Mouse (Mus musculus) T-helper 2 cell (primary cell): ENCODE measurements around the gene Sh3gl1.
"Not testable (repeated sequence)": the region's sequence is repeated elsewhere in the genome, so short reads cannot be mapped to it uniquely, and the experiment has no call there.

Experiments used
- in situ Hi-C: fragments of 300-600 bp; cut with MboI, MseI; formaldehyde crosslinking; loops from one replicate; pipeline ENCODE4 v1.15.1; 2025; ENCODE audit warnings: high pct_unique_total_duplicates

Gene Sh3gl1

DNA sequence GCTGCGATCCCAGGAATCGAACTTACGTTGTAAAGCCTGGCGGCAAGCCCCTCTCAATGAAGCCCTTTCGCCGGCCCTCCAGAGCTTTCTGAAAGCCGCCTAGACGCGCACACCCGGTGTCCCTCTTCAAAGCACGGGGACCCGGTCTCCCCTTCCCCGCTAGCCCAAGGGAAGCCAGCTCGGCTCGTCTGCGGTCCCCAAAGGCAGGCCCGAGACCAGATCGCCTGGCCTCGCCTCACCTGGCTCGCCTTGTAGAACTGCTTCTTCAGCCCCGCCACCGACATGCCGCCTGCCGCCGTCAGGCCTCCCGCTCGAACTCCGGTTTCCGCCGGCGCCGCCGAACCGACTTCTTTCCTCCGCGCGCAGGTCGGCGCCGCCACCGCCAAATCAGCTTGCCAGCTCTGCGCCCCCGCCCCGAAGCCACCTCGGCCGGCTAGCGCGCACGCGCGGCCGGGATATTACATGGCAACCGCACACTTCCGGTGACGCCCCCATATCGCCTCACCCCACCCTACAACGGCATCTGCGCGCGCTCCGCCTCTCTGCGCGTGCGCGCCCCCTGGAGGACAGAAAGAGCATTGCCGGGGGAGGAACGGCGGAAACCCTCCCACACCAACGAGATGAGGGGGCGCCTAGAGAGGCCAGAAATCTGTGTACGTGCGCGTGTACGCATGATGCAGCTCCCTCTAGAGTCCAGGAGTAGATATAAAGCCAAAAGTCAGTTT, at the start of gene Sh3gl1:
Gene Sh3gl1 (minus strand): TSS at position 460 of the 725 bp plus-strand sequence.
- in situ Hi-C loops, result loop anchor here (5.0 kb wide), 1 partner anchor 41 kb away; the partner anchor contains the start of genes Hdgfl2 and Ubxn6

DNA sequence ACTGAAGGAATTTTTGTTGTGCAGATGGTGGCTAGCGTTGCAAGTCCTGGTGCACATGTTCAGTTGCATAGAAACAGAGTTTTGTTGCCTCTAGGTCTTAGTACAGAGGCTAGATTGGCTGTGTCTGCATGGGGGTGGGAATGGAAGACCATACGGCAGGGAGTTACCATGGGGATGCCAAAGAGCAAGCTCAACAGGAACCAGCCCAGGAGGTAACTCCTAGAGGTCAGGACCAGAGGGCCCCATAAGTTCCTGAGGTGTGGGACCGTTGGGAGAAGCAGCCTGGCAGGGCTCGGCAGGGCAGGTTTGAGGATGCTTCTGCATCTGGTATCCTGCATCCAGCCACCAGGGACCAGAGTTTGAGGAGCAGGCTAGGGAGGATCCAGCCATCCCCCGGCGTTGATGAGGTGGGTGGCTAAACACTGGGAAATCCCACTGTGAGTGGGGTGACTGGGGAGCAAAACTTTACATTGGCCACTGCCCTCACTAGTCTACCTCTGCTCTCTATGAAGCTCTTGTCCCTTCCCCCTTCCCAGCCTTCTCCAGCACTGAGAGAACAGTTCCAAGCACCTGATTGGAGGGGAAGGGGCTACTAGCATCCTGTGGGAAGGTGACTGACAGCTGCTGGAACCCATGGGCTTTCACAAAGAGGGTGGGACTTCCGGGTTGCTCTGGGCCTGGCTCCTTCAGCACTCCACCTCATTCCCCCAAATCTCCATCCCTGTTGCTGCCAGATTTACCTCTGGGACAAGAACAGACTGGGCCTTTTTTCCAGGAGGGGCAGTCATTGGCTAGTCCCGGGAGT, 44.5 kb upstream of the Sh3gl1 start:
- in situ Hi-C loops, result no loop called here

DNA sequence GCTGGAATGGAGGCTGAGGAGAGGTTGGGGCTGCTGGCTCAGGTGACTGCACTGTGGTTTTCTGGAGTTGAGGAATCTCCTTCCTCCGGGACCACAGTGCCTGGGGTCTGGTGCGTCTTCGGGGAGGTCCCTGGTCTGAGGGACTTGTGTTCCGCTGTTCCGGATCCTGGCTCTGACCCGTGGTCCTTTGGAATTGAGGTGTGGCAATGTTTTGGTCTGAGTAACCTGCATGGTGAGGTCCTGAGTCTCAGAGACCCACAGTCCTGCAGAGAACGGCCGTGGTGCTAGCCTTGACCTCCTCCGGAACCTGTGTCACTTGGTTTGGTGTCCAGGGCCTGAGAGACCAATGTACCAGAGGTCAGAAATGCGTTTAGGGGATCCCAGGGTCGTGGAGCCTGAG, 43.5 kb upstream of the Sh3gl1 start:
- in situ Hi-C loops, result loop anchor here (5.0 kb wide), 1 partner anchor 43 kb away; the partner anchor contains the start of gene Sh3gl1

DNA sequence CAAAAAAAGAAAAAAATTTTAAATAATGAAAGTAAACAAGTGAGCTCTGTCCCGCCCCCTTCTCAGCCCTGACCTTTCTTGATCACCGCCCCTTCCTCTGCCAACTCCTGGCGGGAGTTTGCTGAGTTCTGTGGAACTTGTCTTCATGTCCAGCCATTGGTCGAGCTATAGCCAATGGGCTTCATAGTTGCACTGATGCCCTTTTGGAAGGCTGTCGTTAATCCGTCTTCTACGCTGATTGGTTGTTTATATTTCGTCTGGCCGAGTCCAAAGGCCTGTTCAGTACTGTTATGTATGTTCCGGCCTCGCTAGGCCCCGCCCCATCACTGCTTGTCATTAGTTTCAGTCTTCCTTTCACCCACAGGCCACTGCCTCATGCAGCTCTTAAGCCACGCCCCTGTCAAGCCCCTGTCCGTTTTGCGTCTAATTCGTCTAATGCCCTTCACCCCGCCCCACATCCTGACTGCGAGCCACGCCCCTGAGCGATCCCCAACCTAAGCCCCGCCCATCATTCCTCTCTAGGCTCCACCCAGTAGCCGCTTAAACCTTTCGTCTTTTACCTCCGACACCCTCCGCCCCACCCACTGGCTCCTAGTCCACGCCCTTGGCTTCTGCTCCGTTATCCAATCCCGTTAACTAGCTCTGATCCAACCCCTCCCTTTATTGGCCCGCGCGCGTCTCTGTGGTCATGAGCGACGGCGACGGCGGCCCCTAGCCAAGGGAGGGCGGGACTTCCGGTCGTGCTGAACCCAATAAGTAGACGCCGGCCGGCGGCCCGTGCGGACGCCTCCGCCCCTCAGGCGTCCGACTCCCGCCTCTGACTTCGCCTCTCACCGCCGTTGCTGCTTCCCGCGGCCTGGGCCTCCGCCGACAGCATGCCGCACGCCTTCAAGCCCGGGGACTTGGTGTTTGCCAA, 42.7 kb upstream of the Sh3gl1 start, which contains the start of gene Hdgfl2:
Gene Hdgfl2 (plus strand): TSS at position 755 of the 916 bp plus-strand sequence.
- in situ Hi-C loops, result loop anchor here (5.0 kb wide), 1 partner anchor 42 kb away; the partner anchor contains the start of gene Sh3gl1

DNA sequence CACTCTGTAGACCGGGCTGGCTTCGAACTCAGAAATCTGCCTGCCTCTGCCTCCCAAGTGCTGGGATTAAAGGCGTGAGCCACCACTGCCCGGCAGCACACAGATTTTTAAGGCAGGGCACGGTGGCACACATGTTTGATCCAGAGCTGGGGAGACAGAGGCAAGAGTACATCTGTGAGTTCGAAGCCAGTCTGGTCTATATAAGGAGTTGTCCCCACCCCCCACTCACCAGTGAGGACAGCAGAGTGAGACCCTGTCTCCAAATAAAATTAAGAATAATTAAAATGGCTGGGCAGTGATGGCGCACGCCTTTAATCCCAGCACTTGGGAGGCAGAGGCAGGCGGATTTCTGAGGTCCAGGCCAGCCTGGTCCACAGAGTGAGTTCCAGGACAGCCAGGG, 41.9 kb upstream of the Sh3gl1 start:
- in situ Hi-C loops, result loop anchor here (5.0 kb wide), 1 partner anchor 41 kb away; the partner anchor contains the start of gene Sh3gl1

DNA sequence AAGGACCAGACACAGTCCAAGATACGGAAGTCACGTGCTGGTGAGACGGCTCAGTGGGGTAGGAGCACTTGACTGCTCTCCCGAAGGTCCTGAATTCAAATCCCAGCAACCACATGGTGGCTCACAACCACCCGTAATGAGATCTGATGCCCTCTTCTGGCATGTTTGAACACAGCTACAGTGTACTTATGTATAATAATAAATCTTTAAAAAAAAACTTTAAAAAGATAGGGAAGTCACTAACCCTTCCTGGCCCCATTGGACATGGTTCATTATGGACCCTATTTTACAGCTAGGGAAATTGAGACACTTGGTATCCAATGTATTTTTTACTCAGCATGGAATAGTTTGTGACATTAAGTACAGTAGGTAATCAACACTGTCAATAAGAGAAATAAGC, 41.1 kb upstream of the Sh3gl1 start:
- in situ Hi-C loops, result loop anchor here (5.0 kb wide), 1 partner anchor 40 kb away; the partner anchor contains the start of gene Sh3gl1

DNA sequence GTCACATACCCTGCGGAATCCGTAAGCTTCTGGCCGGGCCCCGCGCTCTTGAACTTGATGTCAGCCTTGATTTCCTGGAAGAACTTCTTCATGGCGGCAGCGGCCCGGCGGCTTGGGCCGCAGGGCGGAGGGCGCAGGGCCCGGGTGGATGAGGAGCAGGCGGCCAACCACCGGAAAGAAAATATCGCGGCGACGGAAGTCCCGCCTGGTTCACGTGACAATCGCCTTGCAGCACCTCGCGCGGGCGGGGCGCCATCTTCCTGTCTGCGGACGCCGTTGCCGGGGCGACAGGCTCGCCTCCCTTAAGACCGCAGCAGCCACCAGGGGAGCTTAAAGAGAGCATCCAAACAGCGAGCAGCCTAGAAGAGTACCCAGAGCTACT, 38.4 kb upstream of the Sh3gl1 start, which contains the start of gene Ubxn6:
Gene Ubxn6 (minus strand): TSS at position 202 of the 382 bp plus-strand sequence.
- in situ Hi-C loops, result loop anchor here (5.0 kb wide), 1 partner anchor 38 kb away; the partner anchor contains the start of gene Sh3gl1

DNA sequence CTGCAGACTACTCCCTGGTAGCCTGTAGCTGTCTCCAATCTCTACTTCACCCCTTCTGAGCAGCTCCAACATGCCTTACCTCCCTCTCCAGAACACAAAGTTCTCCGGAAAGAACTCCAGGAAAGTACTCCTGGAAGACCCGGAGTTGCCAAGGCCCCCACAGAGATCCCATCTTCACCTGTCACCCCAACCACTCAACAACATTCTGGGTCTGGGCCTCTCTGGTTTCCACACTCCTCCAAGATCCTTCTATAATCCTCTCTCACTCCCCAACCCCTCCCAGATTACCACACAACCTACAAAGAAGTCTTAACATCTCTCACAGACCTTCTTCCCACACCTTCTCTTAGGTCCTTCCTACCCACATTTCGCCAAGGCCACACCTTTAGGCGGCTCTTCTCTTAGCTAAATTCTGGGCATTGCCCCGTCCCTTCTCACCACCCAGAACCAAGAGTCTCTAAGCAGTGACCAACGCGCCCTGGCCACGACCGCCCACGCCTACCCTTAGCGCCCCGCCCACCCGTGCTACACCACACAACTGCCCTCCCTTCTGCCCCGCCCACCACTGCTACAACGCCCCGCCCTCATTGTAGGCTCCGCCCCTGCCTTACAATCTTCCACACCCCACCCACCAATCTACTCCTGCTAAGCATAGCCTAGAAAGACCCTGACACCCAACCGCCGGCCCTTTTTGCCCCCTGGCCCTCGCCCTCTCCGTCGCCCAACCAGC, 37.8 kb upstream of the Sh3gl1 start:
- in situ Hi-C loops, result no loop called here

DNA sequence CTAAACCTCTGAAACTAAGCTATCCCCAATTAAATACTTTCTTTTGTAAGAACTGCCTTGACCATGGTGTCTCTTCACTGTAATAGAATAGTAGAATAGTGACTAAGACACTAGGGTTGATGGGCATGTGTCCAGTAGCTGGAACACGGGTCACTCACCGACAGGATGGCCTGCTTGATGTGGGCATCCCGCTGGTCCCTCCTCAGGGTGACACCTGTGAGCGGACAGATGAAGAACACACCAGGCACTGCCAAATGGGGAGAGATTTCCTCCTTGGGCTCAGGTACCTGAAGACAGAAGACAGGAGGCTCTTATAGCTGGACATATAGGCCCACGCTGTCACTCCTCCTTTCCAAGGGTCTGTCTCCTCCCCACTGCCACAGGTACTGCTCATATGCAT, 35.8 kb upstream of the Sh3gl1 start:
- in situ Hi-C loops, result no loop called here

DNA sequence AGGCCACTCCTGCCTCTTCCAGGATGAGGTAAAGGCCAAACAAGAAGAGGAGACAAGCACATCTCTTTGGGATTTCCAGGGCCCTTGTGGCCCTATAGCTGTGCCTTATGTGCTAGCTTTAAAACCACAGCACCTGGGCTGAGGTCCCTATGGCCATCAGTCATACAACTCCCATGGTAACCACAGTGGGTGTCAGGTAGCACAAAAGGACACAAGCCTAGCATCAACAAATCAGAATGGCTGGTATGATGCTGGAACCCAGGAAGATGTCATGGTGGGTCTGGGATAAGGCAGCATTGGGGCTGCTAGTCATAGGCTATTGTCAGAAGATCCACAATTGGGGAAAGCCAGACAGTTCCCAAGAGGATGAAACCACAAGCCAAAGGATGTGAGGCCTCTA, 34.7 kb upstream of the Sh3gl1 start:
- in situ Hi-C loops, result no loop called here

DNA sequence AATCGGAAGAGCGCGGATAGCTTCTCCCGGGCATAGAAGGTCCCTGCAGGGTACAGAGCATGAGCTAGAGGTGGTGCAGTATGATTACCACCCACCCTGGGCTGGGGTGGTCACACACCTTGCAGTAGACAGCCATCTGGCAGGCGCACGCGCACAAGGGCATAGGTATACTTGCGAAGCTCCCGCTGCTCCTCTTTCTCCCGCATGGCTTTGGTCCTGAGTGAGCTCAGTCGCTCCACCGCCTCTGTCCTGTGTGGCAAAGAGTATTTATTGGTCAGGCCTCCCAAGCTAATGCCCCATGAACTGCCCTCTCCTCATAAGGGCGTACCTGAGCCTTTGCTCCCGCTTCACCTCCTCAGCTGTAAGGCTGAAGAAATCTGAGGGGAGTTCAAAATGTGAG, 32.6 kb upstream of the Sh3gl1 start:
- in situ Hi-C loops, result no loop called here

DNA sequence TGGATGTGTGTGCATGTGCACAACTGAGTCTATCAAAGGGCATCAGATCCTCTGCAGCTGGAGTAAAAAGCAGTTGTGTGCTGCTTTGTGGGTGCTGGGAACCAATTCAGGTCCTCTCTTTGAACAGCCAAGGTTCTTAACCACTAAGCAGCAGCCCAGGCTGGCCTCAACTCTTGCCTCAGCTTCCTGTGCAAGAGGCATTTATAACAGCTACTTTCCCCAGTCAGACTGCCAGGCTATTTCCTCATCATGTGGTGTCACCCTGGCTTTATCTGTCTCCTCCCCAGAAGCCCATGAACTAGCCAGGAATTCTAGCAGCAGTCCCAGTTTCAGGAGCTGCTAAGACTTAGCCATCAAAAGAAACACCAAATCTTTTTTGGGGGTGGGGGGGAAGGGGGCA, 30.0 kb upstream of the Sh3gl1 start:
- in situ Hi-C loops, result no loop called here

DNA sequence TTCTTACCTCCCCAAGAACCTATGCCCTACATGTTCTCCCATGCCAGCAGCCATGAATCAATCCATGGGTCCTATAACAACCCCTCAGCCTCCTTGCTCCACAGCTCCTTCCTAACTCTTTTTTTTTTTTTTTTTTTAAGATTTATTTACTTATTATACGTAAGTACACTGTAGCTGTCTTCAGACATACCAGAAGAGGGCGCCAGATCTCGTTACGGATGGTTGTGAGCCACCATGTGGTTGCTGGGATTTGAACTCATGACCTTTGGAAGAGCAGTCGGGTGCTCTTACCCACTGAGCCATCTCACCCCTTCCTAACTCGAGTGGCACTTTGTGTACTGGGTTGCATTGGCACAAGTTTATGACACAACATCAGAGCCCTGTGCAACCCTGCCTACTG, 29.3 kb upstream of the Sh3gl1 start:
- in situ Hi-C loops, result not testable (repeated sequence)

DNA sequence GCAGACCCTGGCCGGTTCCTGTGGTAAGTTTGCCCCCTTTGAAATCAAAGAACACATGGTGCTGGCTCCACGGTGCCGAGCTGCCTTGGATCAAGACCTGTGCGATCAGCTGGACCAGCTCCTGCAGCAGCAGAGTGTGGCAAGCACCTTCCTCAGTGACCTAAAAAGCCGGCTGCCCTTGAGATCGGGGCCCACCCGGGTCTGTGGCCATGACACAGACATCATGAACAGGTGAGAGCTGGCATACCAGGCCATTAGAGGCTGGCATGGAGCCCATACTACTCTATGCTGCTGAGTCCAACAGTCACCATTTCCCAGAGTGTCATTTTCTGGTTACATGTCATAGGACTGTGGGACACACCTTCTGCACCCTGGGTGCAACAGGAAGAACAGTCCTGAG, 25.6 kb upstream of the Sh3gl1 start:
- in situ Hi-C loops, result no loop called here

DNA sequence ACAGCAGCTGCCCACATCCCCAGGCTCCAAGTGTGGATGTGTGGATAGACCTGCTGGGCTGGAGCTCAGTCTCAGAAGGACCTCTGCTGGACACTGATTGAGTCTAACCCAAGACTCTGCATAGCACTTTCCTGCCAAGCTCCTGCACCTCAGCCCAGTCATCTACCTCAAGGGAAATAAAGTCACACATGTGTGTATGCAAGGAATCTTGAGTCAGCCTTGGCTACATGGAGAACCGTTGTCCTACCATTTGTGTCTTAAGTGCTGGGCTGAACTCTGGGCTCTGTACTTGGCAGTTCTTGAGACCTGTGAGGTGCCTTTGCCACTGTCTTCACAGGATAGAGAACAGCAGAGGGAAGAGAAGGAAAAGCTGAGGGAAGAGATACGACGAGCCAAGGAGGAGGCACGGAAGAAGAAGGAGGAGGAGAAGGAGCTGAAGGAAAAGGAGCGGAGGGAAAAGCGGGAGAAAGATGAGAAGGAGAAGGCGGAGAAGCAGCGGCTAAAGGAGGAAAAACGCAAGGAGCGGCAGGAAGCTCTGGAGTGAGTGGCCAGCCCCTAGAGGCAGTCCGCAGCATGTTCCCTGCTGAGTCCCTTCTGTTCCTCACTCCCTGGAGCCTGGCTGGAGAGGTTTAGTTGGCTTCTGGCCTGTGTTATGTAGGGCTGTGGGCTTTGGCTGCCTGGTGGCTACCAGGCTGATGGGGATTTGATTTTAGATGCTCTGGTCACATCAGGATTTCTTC, 21.1 kb upstream of the Sh3gl1 start:
- in situ Hi-C loops, result no loop called here

DNA sequence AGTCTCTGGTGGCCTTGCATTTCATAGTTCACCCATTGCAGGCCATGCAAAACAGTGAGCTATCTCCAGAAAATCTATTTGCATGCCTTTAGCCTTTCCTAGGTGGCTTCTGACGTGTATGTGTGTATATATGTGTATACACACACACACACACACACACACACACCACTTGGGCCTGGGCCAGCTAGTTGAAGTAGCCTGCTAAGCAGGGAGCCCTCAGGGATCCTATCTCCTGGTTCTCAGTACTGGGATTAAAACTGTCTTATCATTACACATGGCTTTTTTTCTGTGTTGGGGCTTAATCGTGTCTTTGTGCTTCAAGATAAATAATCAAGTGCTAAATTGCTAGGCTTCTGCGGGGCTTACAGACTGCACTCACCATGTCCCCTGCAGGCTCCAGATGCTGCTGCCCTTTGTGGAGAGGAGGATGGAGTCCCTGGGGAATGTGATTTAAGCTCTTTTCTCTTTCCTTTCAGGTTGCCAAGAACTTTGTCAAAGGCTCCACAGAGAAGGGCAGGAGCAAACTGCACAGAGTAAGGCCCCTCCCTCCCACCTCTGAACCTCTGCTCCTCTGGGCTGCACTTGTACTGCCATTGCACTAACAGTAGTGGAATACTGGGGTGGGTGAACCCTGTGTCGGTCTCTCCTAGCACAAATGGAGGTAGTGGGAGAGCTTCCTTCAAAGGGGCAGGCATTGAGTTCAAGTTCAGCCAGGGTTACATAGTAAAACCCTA, 19.7 kb upstream of the Sh3gl1 start:
- in situ Hi-C loops, result no loop called here

DNA sequence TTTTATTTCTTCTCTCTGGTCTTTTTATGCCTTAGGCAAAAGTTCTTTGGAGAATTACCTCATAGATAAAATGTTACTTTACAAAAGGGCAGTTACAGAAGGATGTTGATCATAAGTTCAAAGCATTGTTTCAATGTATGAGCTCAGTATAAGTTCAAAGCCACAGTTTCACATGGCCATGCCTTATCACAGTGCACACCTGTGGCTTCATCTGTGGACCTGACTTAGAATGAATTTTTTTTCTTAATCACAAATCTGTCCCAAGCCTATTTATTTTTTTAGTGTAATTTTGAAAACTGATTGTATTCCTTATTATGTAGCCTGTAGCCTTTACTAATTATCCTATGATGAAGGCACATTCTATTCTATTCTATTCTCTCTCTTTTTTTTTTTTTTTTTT, 18.5 kb upstream of the Sh3gl1 start:
- in situ Hi-C loops, result no loop called here

DNA sequence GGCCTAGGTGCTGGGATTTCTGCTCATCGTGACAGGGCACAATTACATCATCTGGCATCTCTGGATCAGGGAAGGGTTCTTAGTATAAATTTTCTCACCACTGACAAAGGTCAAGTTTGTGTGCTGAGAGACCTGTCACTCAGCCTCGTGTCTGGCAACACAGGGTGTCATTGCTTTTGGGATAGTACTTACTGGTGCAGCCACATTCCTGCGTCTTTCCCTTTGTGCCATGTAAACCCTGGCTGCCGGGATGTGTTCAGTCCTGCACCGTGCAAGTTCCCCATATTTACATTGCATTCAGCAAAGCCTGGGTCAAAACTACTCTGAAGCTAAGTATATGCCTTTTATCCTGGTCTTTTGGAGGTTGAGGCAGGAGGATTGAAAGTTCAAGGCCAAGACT, 14.9 kb upstream of the Sh3gl1 start:
- in situ Hi-C loops, result no loop called here

DNA sequence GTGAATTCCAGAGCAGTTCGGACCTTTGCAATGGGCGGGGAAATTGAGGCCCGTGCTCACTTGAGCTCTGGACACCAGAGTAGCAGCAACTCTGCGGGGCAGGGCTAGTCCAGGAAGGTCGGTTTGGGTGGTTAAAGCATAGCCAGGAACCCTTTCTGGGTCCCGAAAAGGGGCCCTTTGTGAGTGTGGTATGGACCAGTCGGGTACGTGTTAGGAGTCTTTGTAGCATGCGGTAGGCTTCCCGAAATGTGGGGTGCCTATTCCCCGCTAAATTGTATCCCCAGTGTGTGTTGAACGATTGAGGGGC, 4.4 kb upstream of the Sh3gl1 start:
- in situ Hi-C loops, result no loop called here
